Mouse (Mus musculus) spleen, adult 2 months (tissue): ENCODE measurements at regions not wholly inside any gene's neighbourhood (a gene's known extent, or its start where the extent isn't known, plus 50 kb on each side); places are given as distances from the start of the nearest gene placed in this dataset.

Experiments
- CTCF ChIP-seq: fragments of 200-500 bp; IDR thresholded peaks from 2 replicates; pipeline ENCODE4 v1.5.1; 2011; ENCODE audit warnings: mild to moderate bottlenecking, inconsistent platforms; ENCODE audit not compliant: insufficient read depth, insufficient read length, insufficient replicate concordance; ENCODE audit errors: extremely low read depth
- POLR2A ChIP-seq: fragments of 200-500 bp; IDR thresholded peaks from 2 replicates; pipeline ENCODE4 v1.6.1; 2011; ENCODE audit warnings: low read depth, low read length, inconsistent platforms

DNA sequence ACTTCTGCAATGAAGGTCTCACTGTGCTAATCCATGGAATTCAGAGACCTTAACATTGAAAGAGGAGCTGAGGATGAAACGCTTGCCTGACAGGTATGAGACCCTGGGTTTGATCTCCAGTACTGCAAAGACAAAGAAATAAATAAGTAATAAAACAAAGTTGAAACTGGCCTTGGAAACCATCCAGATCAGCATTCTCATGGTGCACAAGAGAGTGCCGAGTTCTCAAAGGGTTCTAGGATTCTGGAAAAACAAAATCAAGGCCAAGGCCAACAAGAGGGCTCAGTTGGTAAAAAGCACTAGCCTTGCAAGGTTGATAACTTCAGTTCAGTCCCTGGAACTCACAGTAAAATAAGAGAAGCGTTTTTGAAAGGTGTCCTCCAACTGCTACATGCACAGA is 85.9 kb downstream of the Lmo4 start:
- TF ChIP-seq CTCF (no peak), POLR2A (no peak)
